Mouse (Mus musculus): Measurements from ENCODE around the gene Clk2. TPM values are rescaled to one million over a fixed set of nuclear protein-coding genes. Genes with fewer than 3 reads are reported as not detected.

The Clk2 gene
- polyA plus RNA-seq, 1 experiment: 27.7 TPM

GRCm38 (mm10) chr3:89221167-89221566 is 56.6 kb downstream of the Clk2 start:
- Histone ChIP-seq H3K36me3 (ENCODE audit: control insufficient read depth, insufficient read depth, low read length) (no peaks in the 10 kb centered on the region), H3K4me3 (ENCODE audit: low read depth, low read length) (no peak overlapping the region), H3K27ac (ENCODE audit: insufficient read depth, low read depth, low read length) (no peak overlapping the region), H3K27me3 (ENCODE audit: control insufficient read depth, insufficient read depth, low read length) (peaks cover 9% of the 10 kb centered on the region; the same call in 1 of the 2 replicates), H3K4me1 (ENCODE audit: control insufficient read depth, insufficient read depth, insufficient read length, low read length) (no peaks in the 10 kb centered on the region)
- TF ChIP-seq POLR2A (IDR thresholded peaks at IDR 0.05; ENCODE audit: low read depth, low read length) (no peak), CTCF (IDR thresholded peaks at IDR 0.05; ENCODE audit: extremely low read depth, insufficient read length, insufficient replicate concordance, low read depth, low read length) (no peak)
- 84% methylated on average over 5 of the region's 5 CpGs for WGBS

- H3K4me1 ChIP-seq (ENCODE audit: control insufficient read depth, insufficient read depth, insufficient read length, low read length): peaks cover 6% of the 10 kb centered on the region
- no peak for TF ChIP-seq CTCF (IDR thresholded peaks at IDR 0.05; ENCODE audit: extremely low read depth, insufficient read length, insufficient replicate concordance, low read depth, low read length)
- no peak for TF ChIP-seq POLR2A (IDR thresholded peaks at IDR 0.05; ENCODE audit: low read depth, low read length)
- H3K27me3 ChIP-seq (ENCODE audit: control insufficient read depth, insufficient read depth, low read length): peaks cover 13% of the 10 kb centered on the region
- no peak overlapping the region for H3K4me3 ChIP-seq (ENCODE audit: low read depth, low read length)
- H3K36me3 ChIP-seq (ENCODE audit: control insufficient read depth, insufficient read depth, low read length): no peaks in the 10 kb centered on the region
- WGBS: 79% methylated on average over 11 of the region's 11 CpGs
- H3K27ac ChIP-seq (ENCODE audit: insufficient read depth, low read depth, low read length): no peak overlapping the region
Measured at GRCm38 (mm10) chr3:89224796-89225195, 60.2 kb downstream of the Clk2 start.

- Histone ChIP-seq H3K4me3 (ENCODE audit: low read depth, low read length) (no peak overlapping the region), H3K27me3 (ENCODE audit: control insufficient read depth, insufficient read depth, low read length) (peaks cover 13% of the 10 kb centered on the region), H3K4me1 (ENCODE audit: control insufficient read depth, insufficient read depth, insufficient read length, low read length) (peaks cover 6% of the 10 kb centered on the region), H3K36me3 (ENCODE audit: control insufficient read depth, insufficient read depth, low read length) (no peaks in the 10 kb centered on the region), H3K27ac (ENCODE audit: insufficient read depth, low read depth, low read length) (no peak overlapping the region)
- TF ChIP-seq POLR2A (IDR thresholded peaks at IDR 0.05; ENCODE audit: low read depth, low read length): no peak
- TF ChIP-seq CTCF (IDR thresholded peaks at IDR 0.05; ENCODE audit: extremely low read depth, insufficient read length, insufficient replicate concordance, low read depth, low read length): no peak
- WGBS: 71% methylated on average over 12 of the region's 12 CpGs
Measured at GRCm38 (mm10) chr3:89225321-89225815, 60.8 kb downstream of the Clk2 start.

GRCm38 (mm10) chr3:89225918-89226317 is 61.3 kb downstream of the Clk2 start:
- Histone ChIP-seq H3K36me3 (ENCODE audit: control insufficient read depth, insufficient read depth, low read length) (no peaks in the 10 kb centered on the region), H3K27me3 (ENCODE audit: control insufficient read depth, insufficient read depth, low read length) (peaks cover 14% of the 10 kb centered on the region), H3K27ac (ENCODE audit: insufficient read depth, low read depth, low read length) (no peak overlapping the region), H3K4me1 (ENCODE audit: control insufficient read depth, insufficient read depth, insufficient read length, low read length) (peaks cover 6% of the 10 kb centered on the region), H3K4me3 (ENCODE audit: low read depth, low read length) (no peak overlapping the region)
- WGBS: 85% methylated on average over 4 of the region's 4 CpGs
- TF ChIP-seq CTCF (IDR thresholded peaks at IDR 0.05; ENCODE audit: extremely low read depth, insufficient read length, insufficient replicate concordance, low read depth, low read length) (no peak), POLR2A (IDR thresholded peaks at IDR 0.05; ENCODE audit: low read depth, low read length) (no peak)

GRCm38 (mm10) chr3:89226361-89226760 is 61.8 kb downstream of the Clk2 start:
- TF ChIP-seq POLR2A (IDR thresholded peaks at IDR 0.05; ENCODE audit: low read depth, low read length) (no peak), CTCF (IDR thresholded peaks at IDR 0.05; ENCODE audit: extremely low read depth, insufficient read length, insufficient replicate concordance, low read depth, low read length) (no peak)
- Histone ChIP-seq H3K36me3 (ENCODE audit: control insufficient read depth, insufficient read depth, low read length) (no peaks in the 10 kb centered on the region), H3K4me1 (ENCODE audit: control insufficient read depth, insufficient read depth, insufficient read length, low read length) (peaks cover 6% of the 10 kb centered on the region), H3K27ac (ENCODE audit: insufficient read depth, low read depth, low read length) (no peak overlapping the region), H3K4me3 (ENCODE audit: low read depth, low read length) (no peak overlapping the region), H3K27me3 (ENCODE audit: control insufficient read depth, insufficient read depth, low read length) (peaks cover 18% of the 10 kb centered on the region)
- WGBS: 64% methylated on average over 11 of the region's 11 CpGs

Other genes starting within 250 kb of the Clk2 start
- gene Ash1l, start 214.2 kb upstream of the Clk2 start, polyA plus RNA-seq (2012; rRNA removed): 1.7 and 3.9 TPM in 2 replicates
- 12.9 and 26.8 TPM in 2 replicates for gene Dap3, start 213.6 kb upstream of the Clk2 start, polyA plus RNA-seq (2012; rRNA removed)
- gene Rusc1, start 71.5 kb upstream of the Clk2 start, polyA plus RNA-seq (2012; rRNA removed): 26.9 and 45.2 TPM in 2 replicates
- not detected in 2 replicates for gene Gm43738, start 63.7 kb upstream of the Clk2 start, polyA plus RNA-seq (2012; rRNA removed)
- 47.8 and 81.3 TPM in 2 replicates for gene Fdps, start 62.8 kb upstream of the Clk2 start, polyA plus RNA-seq (2012; rRNA removed)
- 264 and 580 TPM in 2 replicates for gene Pklr, start 28.7 kb upstream of the Clk2 start, polyA plus RNA-seq (2012; rRNA removed)
- gene Hcn3, start 4.6 kb upstream of the Clk2 start, polyA plus RNA-seq (2012; rRNA removed): 0.30 and 1.3 TPM in 2 replicates
- 57.0 and 96.1 TPM in 2 replicates for gene Scamp3, start 12.7 kb downstream of the Clk2 start, polyA plus RNA-seq (2012; rRNA removed)
- 14.0 and 19.4 TPM in 2 replicates for gene Fam189b, start 18.3 kb downstream of the Clk2 start, polyA plus RNA-seq (2012; rRNA removed)
- 37.1 and 70.6 TPM in 2 replicates for gene Gba, start 38.1 kb downstream of the Clk2 start, polyA plus RNA-seq (2012; rRNA removed)
- gene Thbs3, start 50.4 kb downstream of the Clk2 start, polyA plus RNA-seq (2012; rRNA removed): 10.5 and 16.0 TPM in 2 replicates
- gene Mtx1, start 62.3 kb downstream of the Clk2 start, polyA plus RNA-seq (2012; rRNA removed): 92.5 and 181 TPM in 2 replicates
- 0.76 and 139 TPM in 2 replicates for gene Muc1, start 64.3 kb downstream of the Clk2 start, polyA plus RNA-seq (2012; rRNA removed)
- 120 and 182 TPM in 2 replicates for gene Krtcap2, start 81.2 kb downstream of the Clk2 start, polyA plus RNA-seq (2012; rRNA removed)
- 4.3 and 8.7 TPM in 2 replicates for gene Trim46, start 81.5 kb downstream of the Clk2 start, polyA plus RNA-seq (2012; rRNA removed)
- gene Dpm3, start 94.6 kb downstream of the Clk2 start, polyA plus RNA-seq (2012; rRNA removed): 357 and 440 TPM in 2 replicates
- gene Slc50a1, start 105.8 kb downstream of the Clk2 start, polyA plus RNA-seq (2012; rRNA removed): 81.6 and 97.3 TPM in 2 replicates
- 46.1 and 122 TPM in 2 replicates for gene Efna1, start 116.3 kb downstream of the Clk2 start, polyA plus RNA-seq (2012; rRNA removed)
- gene Efna3, start 158.2 kb downstream of the Clk2 start, polyA plus RNA-seq (2012; rRNA removed): 3.9 and 7.0 TPM in 2 replicates
- gene Efna4, start 173.2 kb downstream of the Clk2 start, polyA plus RNA-seq (2012; rRNA removed): 11.6 and 20.0 TPM in 2 replicates
- gene Adam15, start 185.2 kb downstream of the Clk2 start, polyA plus RNA-seq (2012; rRNA removed): 48.9 and 70.7 TPM in 2 replicates
- 0.93 and 1.2 TPM in 2 replicates for gene Dcst2, start 197.2 kb downstream of the Clk2 start, polyA plus RNA-seq (2012; rRNA removed)
- gene Dcst1, start 200.5 kb downstream of the Clk2 start, polyA plus RNA-seq (2012; rRNA removed): 2.0 and 9.1 TPM in 2 replicates
- gene Zbtb7b, start 230.0 kb downstream of the Clk2 start, polyA plus RNA-seq (2012; rRNA removed): 97.8 and 262 TPM in 2 replicates
- gene Lenep, start 238.0 kb downstream of the Clk2 start, polyA plus RNA-seq (2012; rRNA removed): 0.85 TPM in 1 of 2 replicates, not detected in the other
- 22.1 and 36.1 TPM in 2 replicates for gene Flad1, start 247.1 kb downstream of the Clk2 start, polyA plus RNA-seq (2012; rRNA removed)